Mouse (Mus musculus) macrophage (primary cell): ENCODE measurements around the gene Gm4858. TPM values are rescaled to one million over a fixed set of nuclear protein-coding genes. Genes with fewer than 3 reads are reported as not detected.
"Not testable (repeated sequence)": the region's sequence is repeated elsewhere in the genome, so short reads cannot be mapped to it uniquely, and the experiment has no call there.

Experiments
- H3K27ac ChIP-seq: fragments of 350-480 bp; formaldehyde crosslinking; 2 replicates; pipeline ENCODE4 v1.9.0; 2021
- H3K36me3 ChIP-seq: fragments of 350-480 bp; formaldehyde crosslinking; 2 replicates; pipeline ENCODE4 v1.9.0; 2021; ENCODE audit errors: inconsistent target
- H3K4me3 ChIP-seq: fragments of 350-480 bp; formaldehyde crosslinking; 2 replicates; pipeline ENCODE4 v1.9.0; 2021; ENCODE audit errors: inconsistent target
- H3K79me2 ChIP-seq: fragments of 350-480 bp; formaldehyde crosslinking; 2 replicates; pipeline ENCODE4 v1.9.0; 2021; ENCODE audit errors: inconsistent target
- WGBS: methylation state at CpG from one replicate; pipeline ENCODE4 v1.1.7; 2026; ENCODE audit warnings: inconsistent platforms; ENCODE audit not compliant: missing documents; 5-methylcytosine and 5-hydroxymethylcytosine counted together
- polyA plus RNA-seq: library from polyadenylated mRNA; stranded (reverse); fragments of 250-400 nt; gene quantifications from 3 replicates; pipeline ENCODE4 v1.2.4, GENCODE M21; 2018; ENCODE audit warnings: inconsistent platforms
- total RNA-seq, 78 experiments: library from RNA; depleted of rRNA; stranded (reverse); fragments of 250-400 nt; gene quantifications; 1 replicate in 9 of 78; 2 replicates in 24 of 78; 3 replicates in 43 of 78; 4 replicates in 2 of 78; pipeline ENCODE4 v1.2.4; 2018; ENCODE audit warnings: inconsistent platforms in 56 of 78

Gm4858 gene
- not detected for total RNA-seq (2018; cell fraction: chromatin; rRNA removed)
- total RNA-seq (2018; cell fraction: cytosol; rRNA removed) = not detected
- total RNA-seq (2018; cell fraction: nucleus; rRNA removed) = not detected
- not detected in 3 replicates for polyA plus RNA-seq

GRCm38 (mm10) chr3:93068523-93068922 is at the start of gene Gm4858:
Gene Gm4858, plus strand, starts transcription at chr3:93068823.
- not testable (repeated sequence) for H3K79me2 ChIP-seq, H3K36me3 ChIP-seq, H3K4me3 ChIP-seq, H3K27ac ChIP-seq

GRCm38 (mm10) chr3:93018960-93019359 is 49.7 kb upstream of the Gm4858 start, which contains the start of gene Lce1m:
Gene Lce1m, minus strand, starts transcription at chr3:93019060.
- H3K27ac ChIP-seq = no peak within 1 kb of the TSS
- H3K36me3 ChIP-seq = no peaks in the 10 kb centered on the region
- whole genome bisulfite sequencing = 100% methylated on average over 1 of the region's 2 CpGs
- H3K79me2 ChIP-seq = no peaks in the 10 kb centered on the region
- no peak within 1 kb of the TSS for H3K4me3 ChIP-seq

DNA sequence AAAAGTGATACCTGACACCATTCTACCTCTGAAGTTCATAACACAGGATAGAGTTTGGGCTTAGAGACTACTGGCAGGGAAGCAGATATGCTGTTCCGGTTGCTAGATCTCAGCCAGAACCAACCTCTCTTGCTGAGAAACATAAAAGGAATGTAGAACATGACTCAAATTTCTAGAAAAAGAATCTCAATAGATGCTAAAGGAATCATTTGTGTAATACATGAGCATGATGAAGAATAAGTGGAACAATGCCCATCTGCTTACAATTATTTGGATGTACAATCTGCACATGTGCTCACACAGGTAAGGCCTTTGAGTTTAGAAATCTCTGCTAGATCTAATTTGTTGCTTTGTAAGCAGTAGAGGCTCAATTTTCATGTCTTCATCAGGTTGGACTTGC is 47.5 kb upstream of the Gm4858 start:
- no peak overlapping the region for H3K27ac ChIP-seq
- H3K4me3 ChIP-seq = no peak overlapping the region
- no peaks in the 10 kb centered on the region for H3K36me3 ChIP-seq
- no peaks in the 10 kb centered on the region for H3K79me2 ChIP-seq
- 78% methylated on average over 1 of the region's 1 CpGs for WGBS

DNA sequence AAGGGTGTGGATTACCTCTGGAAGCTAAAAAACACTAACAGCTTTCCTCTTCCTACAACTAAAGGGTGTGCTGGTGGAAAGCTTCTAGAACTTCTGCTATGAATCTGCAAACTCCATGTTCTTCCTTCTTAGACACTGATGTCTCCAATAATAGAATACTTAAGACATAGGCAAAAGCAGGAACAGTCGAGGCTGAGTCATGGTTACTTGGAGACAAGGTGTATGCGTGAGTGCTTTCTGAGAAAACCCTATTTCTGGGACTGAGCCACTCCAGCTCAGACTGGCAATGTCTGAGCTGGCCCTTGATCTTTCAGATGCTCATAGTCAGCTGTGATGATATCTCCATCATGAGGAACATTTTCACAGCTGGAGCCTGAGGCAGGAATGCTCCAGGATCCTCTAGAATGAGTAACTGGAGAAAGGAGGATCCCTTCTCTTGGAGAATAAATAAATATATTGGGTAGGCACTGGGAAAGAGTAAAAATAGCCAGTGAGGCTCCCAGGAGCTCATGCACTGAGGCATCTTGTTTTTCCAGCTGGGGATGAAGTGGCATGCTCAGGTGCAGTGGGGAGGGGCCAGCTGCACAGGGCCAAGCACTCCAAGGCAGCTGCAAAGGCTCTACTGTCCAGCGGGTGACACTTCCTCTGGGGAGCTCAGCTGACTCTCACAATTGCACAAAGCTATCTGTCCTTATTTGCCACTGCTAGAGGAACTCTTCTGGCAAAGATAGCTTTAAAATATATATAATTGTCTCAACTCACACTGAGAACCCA is 45.0 kb upstream of the Gm4858 start:
- 65% methylated on average over 3 of the region's 3 CpGs for WGBS
- Histone ChIP-seq H3K36me3 (no peaks in the 10 kb centered on the region), H3K79me2 (no peaks in the 10 kb centered on the region), H3K27ac (no peak overlapping the region), H3K4me3 (no peak overlapping the region)

DNA sequence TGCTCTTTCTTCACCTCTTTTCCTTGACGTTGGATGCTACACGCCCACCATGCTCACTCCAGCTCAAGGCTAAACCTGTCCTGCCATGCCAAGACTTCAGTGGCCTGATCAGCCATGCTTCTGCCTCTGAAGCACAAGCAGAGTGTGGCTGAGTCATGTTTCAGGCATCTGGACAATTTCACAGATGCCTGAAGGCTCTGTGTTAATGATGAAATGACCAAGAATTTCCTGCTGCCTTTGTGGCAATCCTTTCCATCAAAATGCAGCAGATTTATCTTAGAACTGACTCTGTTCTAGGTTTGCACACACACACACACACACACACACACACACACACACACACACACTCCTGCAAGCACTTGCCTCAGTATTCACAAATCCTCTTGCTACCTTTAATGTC is 43.1 kb upstream of the Gm4858 start:
- no peak overlapping the region for H3K4me3 ChIP-seq
- no peaks in the 10 kb centered on the region for H3K79me2 ChIP-seq
- 82% methylated on average over 2 of the region's 2 CpGs for WGBS
- no peak overlapping the region for H3K27ac ChIP-seq
- no peaks in the 10 kb centered on the region for H3K36me3 ChIP-seq

GRCm38 (mm10) chr3:93031450-93031849 is 37.2 kb upstream of the Gm4858 start:
- Histone ChIP-seq H3K79me2 (no peaks in the 10 kb centered on the region), H3K4me3 (no peak overlapping the region), H3K27ac (no peak overlapping the region), H3K36me3 (no peaks in the 10 kb centered on the region)
- WGBS = 56% methylated on average over 5 of the region's 5 CpGs

DNA sequence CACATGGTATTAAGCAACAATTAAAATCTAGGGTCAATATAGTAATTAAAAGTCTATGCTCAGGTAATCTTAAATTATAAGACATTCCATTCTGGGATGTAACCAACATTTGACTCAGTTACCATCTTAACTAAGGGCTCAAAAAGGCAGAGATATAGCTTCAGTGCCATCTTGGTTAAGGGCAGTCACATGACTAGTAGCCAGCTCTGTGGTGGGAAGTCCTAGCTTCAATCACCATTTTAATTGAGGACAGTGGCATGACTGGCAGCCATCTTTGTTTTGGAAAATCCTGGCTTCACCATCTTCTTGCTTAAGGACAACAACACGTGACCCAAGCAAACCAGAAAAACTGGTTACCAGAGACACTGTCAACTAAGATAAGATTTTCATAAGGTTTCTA is 18.4 kb upstream of the Gm4858 start:
- H3K27ac ChIP-seq = no peak overlapping the region
- WGBS = 100% methylated on average over 1 of the region's 1 CpGs
- H3K79me2 ChIP-seq = no peaks in the 10 kb centered on the region

GRCm38 (mm10) chr3:93052826-93053474 is 15.7 kb upstream of the Gm4858 start:
- Histone ChIP-seq H3K79me2 (no peaks in the 10 kb centered on the region), H3K27ac (no peak overlapping the region), H3K36me3 (no peaks in the 10 kb centered on the region), H3K4me3 (no peak overlapping the region)
- WGBS = 71% methylated on average over 10 of the region's 10 CpGs

More for the DNA sequence above, 18.4 kb upstream of the Gm4858 start:
- no peaks in the 10 kb centered on the region for H3K36me3 ChIP-seq
- H3K4me3 ChIP-seq = no peak overlapping the region

GRCm38 (mm10) chr3:93086631-93087030 is 18.0 kb downstream of the Gm4858 start:
- Histone ChIP-seq H3K27ac (no peak overlapping the region), H3K4me3 (no peak overlapping the region)
- 90% methylated on average over 2 of the region's 2 CpGs for WGBS

DNA sequence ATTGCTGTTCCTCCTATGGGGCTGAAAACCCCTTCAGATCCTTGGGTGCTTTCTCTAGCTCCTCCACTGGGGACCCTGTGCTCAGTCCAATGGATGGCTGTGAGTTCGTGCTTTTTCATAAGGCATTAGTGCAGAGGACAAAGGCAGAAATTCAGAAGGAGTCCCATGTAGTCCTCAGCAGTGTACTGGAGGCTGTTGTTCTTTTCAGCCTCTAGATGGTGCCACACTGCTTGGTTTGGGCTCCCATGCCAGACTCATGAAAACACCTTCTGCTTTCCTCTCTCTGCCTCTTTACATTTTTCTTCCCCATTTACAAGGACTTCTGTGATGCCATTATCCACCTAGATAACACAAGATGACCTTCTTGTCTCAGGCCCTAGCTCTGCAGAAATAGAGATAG is 25.0 kb downstream of the Gm4858 start:
- H3K79me2 ChIP-seq, H3K4me3 ChIP-seq, H3K36me3 ChIP-seq, H3K27ac ChIP-seq: not testable (repeated sequence)
- WGBS = 33% methylated on average over 1 of the region's 1 CpGs

More at GRCm38 (mm10) chr3:93086631-93087030, 18.0 kb downstream of the Gm4858 start:
- Histone ChIP-seq H3K36me3 (no peaks in the 10 kb centered on the region), H3K79me2 (no peaks in the 10 kb centered on the region)

- Histone ChIP-seq H3K36me3 (no peaks in the 10 kb centered on the region), H3K79me2 (no peaks in the 10 kb centered on the region), H3K4me3 (no peak overlapping the region), H3K27ac (no peak overlapping the region)
- WGBS = 75% methylated on average over 2 of the region's 2 CpGs
Measured at GRCm38 (mm10) chr3:93096447-93096846, 27.8 kb downstream of the Gm4858 start.

GRCm38 (mm10) chr3:93111668-93112067 is 43.0 kb downstream of the Gm4858 start:
- 61% methylated on average over 5 of the region's 5 CpGs for WGBS

DNA sequence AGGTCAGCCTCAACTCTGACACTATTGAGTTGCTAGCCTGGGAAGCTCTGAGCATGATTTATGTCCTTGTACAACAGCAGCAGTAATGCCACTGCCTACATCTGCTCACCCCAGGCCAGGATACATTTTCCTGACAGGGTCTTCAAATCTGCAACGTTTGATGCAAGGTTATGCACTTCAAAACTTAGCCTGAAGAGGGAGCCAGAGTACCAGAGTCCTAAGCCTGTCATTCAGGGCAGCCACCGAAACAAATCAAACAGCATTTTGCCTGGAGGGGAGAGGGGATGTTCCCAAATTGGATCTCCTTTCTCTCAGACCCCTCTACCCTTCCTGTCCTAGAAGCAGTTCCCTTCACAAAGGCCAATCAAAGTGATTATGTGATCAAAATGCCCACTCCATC is 45.9 kb downstream of the Gm4858 start:
- no peaks in the 10 kb centered on the region for H3K79me2 ChIP-seq
- H3K36me3 ChIP-seq = no peaks in the 10 kb centered on the region
- no peak overlapping the region for H3K4me3 ChIP-seq
- no peak overlapping the region for H3K27ac ChIP-seq
- 9% methylated on average over 2 of the region's 2 CpGs for WGBS

More at GRCm38 (mm10) chr3:93111668-93112067, 43.0 kb downstream of the Gm4858 start:
- no peak overlapping the region for H3K27ac ChIP-seq
- no peak overlapping the region for H3K4me3 ChIP-seq
- H3K36me3 ChIP-seq = no peaks in the 10 kb centered on the region
- H3K79me2 ChIP-seq = no peaks in the 10 kb centered on the region

DNA sequence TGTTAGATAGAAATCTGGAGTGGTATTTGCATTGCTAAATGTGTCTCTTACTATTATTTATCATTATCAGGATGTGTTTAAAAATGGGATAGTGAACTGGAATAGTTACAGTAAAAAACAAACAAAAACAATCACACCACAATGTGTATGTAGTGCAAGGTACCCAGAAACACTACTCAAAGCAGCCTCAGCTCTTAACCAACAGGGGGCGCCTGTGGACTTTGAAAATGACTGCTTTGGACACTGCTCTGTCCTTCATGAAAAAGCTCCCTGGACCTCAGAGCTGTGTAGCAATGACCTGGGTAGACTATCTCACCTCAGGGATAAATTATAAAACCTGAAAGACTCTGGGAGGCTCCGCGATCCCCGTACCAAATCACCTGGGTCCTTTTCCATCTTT is 50.5 kb downstream of the Gm4858 start:
- H3K4me3 ChIP-seq = no peak overlapping the region
- no peaks in the 10 kb centered on the region for H3K36me3 ChIP-seq
- H3K79me2 ChIP-seq = no peaks in the 10 kb centered on the region
- H3K27ac ChIP-seq = no peak overlapping the region
- 54% methylated on average over 4 of the region's 4 CpGs for WGBS
